Mouse (Mus musculus): ENCODE results near the gene Rhog. TPM values are rescaled to one million over a fixed set of nuclear protein-coding genes. Genes with fewer than 3 reads are reported as not detected.

The Rhog gene
- polyA plus RNA-seq, 1 experiment from 2014 or later, result 50.6 TPM

DNA sequence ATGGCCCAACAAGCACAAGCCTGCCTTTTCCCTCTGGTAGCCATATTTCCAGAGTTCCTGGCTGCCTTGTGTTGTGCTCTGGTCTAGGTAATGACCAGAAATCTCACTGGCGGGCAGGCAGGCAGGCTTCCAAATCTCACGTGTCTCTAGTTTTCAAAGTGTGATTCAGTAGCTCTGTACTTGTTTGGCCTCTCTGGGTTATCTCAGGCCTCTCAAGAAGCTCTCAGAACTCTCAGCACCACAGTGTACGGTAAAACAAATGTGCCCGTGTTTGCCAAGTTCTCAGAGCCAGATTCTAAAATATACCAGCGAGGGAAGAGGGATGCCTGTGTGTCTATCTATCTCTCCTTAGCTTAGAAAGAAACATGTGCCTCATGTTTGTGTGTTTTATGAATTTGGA lies 26.4 kb upstream of the Rhog start:
- no peak overlapping the region for H3K4me2 ChIP-seq (ENCODE audit: low read length)
- no peak overlapping the region for H3K9ac ChIP-seq (ENCODE audit: low read depth, low read length)
- TF ChIP-seq CTCF (IDR thresholded peaks at IDR 0.05; ENCODE audit: low read depth), result no peak
- ATAC-seq (replicated peaks; ENCODE audit: low FRiP score, low read depth) (no peak), DNase-seq (ENCODE audit: low spot score) (no peak)
- H3K4me1 ChIP-seq (replicated peaks; ENCODE audit: insufficient read depth, low read length), result no peaks in the 10 kb centered on the region
- H3K4me3 ChIP-seq (replicated peaks; ENCODE audit: low read depth, low read length), result no peak overlapping the region
- H3K27ac ChIP-seq, result no peak overlapping the region
- H3K9me3 ChIP-seq (replicated peaks; ENCODE audit: low read length), result no peaks in the 10 kb centered on the region
- H3K27me3 ChIP-seq (ENCODE audit: insufficient read depth, low read length), result peaks cover 3% of the 10 kb centered on the region; the same call in 1 of the 2 replicates
- no peaks in the 10 kb centered on the region for H3K36me3 ChIP-seq (ENCODE audit: insufficient read depth, low read length)
- WGBS, result 78% methylated on average over 5 of the region's 5 CpGs

DNA sequence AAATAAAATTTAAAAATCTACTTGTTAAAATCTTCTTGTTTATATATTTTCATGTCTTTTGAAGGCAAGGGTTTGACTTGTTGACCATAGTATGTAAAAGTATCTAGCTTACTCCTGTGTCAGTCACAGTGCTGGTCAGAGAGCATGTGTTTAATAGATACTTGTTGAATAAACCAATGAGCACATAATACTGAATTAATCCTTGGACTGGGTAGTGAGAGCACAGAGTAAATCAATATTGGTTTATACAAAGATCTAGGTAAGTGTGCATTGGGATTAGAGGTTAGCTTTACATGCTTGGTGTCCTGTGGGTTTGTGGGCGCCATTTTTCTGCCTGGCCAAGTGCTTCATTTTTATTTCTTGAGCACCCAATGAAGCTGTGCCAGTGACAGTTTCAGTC lies 25.5 kb upstream of the Rhog start:
- H3K9me3 ChIP-seq (replicated peaks; ENCODE audit: low read length), result no peaks in the 10 kb centered on the region
- no peak overlapping the region for H3K27ac ChIP-seq
- H3K4me2 ChIP-seq (ENCODE audit: low read length), result no peak overlapping the region
- TF ChIP-seq CTCF (IDR thresholded peaks at IDR 0.05; ENCODE audit: low read depth), result no peak
- DNase-seq (ENCODE audit: low spot score), result no peak
- no peaks in the 10 kb centered on the region for H3K36me3 ChIP-seq (ENCODE audit: insufficient read depth, low read length)
- no peaks in the 10 kb centered on the region for H3K4me1 ChIP-seq (replicated peaks; ENCODE audit: insufficient read depth, low read length)
- peaks cover 2% of the 10 kb centered on the region; the same call in 1 of the 2 replicates for H3K27me3 ChIP-seq (ENCODE audit: insufficient read depth, low read length)
- 97% methylated on average over 1 of the region's 1 CpGs for WGBS
- ATAC-seq (replicated peaks; ENCODE audit: low FRiP score, low read depth), result no peak
- H3K4me3 ChIP-seq (replicated peaks; ENCODE audit: low read depth, low read length), result no peak overlapping the region
- no peak overlapping the region for H3K9ac ChIP-seq (ENCODE audit: low read depth, low read length)

DNA sequence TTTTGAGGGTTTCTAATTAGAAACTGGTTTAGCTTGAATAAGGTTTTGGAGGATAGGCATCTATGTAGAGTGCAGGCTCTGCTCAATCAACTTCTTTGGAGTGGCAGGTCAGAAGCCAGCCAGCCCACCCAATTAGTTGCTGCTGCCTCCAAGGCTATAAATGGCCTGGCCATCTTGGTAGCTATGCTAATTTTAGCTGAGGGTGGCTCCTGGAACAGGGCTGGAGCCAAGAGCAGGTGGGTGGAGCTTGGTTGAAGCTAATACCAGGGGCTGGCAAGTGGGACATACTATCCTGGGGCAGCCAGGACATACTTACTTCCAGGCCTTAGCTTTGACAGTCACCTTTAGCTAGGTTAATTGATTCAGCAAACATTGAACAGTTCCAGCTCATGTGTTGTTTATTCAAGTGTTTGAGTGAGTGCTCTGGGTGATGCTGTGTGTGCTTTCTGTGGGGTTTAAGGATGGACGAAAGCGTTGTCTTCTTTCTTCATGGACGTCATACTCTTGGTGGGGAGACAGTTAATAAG lies 16.6 kb upstream of the Rhog start:
- Histone ChIP-seq H3K27me3 (ENCODE audit: insufficient read depth, low read length) (no peaks in the 10 kb centered on the region), H3K9me3 (replicated peaks; ENCODE audit: low read length) (no peaks in the 10 kb centered on the region), H3K9ac (ENCODE audit: low read depth, low read length) (no peak overlapping the region), H3K4me1 (replicated peaks; ENCODE audit: insufficient read depth, low read length) (no peaks in the 10 kb centered on the region), H3K27ac (no peak overlapping the region), H3K36me3 (ENCODE audit: insufficient read depth, low read length) (no peaks in the 10 kb centered on the region), H3K4me3 (replicated peaks; ENCODE audit: low read depth, low read length) (no peak overlapping the region), H3K4me2 (ENCODE audit: low read length) (no peak overlapping the region)
- no peak for TF ChIP-seq CTCF (IDR thresholded peaks at IDR 0.05; ENCODE audit: low read depth)
- ATAC-seq (replicated peaks; ENCODE audit: low FRiP score, low read depth) (no peak), DNase-seq (ENCODE audit: low spot score) (no peak)
- 86% methylated on average over 3 of the region's 3 CpGs for WGBS

DNA sequence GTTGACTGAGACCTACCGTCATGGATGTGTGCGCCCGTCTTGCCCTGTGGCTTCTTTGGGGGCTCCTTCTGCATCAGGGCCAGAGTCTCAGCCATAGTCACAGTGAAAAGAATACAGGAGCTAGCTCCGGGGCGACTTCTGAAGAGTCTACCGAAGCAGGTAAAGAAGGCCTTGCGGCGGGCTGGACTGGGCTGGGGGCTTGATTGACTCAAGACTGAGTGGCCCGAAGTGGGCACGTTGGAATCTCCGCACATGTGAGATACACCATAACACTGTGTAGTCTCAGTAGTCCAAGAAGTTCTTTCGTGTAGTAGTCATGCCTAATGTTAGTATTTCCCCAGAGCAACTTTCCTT lies 12.5 kb upstream of the Rhog start:
- no peak for TF ChIP-seq CTCF (IDR thresholded peaks at IDR 0.05; ENCODE audit: low read depth)
- Histone ChIP-seq H3K4me1 (replicated peaks; ENCODE audit: insufficient read depth, low read length) (no peaks in the 10 kb centered on the region), H3K36me3 (ENCODE audit: insufficient read depth, low read length) (no peaks in the 10 kb centered on the region), H3K27ac (no peak overlapping the region), H3K4me3 (replicated peaks; ENCODE audit: low read depth, low read length) (peak overlapping the region; percentile 85), H3K9me3 (replicated peaks; ENCODE audit: low read length) (no peaks in the 10 kb centered on the region), H3K9ac (ENCODE audit: low read depth, low read length) (peak overlapping the region; percentile 70), H3K4me2 (ENCODE audit: low read length) (peak overlapping the region; percentile 97), H3K27me3 (ENCODE audit: insufficient read depth, low read length) (no peaks in the 10 kb centered on the region)
- ATAC-seq (replicated peaks; ENCODE audit: low FRiP score, low read depth), result no peak
- no peak for DNase-seq (ENCODE audit: low spot score)
- 12% methylated on average over 12 of the region's 12 CpGs for WGBS

DNA sequence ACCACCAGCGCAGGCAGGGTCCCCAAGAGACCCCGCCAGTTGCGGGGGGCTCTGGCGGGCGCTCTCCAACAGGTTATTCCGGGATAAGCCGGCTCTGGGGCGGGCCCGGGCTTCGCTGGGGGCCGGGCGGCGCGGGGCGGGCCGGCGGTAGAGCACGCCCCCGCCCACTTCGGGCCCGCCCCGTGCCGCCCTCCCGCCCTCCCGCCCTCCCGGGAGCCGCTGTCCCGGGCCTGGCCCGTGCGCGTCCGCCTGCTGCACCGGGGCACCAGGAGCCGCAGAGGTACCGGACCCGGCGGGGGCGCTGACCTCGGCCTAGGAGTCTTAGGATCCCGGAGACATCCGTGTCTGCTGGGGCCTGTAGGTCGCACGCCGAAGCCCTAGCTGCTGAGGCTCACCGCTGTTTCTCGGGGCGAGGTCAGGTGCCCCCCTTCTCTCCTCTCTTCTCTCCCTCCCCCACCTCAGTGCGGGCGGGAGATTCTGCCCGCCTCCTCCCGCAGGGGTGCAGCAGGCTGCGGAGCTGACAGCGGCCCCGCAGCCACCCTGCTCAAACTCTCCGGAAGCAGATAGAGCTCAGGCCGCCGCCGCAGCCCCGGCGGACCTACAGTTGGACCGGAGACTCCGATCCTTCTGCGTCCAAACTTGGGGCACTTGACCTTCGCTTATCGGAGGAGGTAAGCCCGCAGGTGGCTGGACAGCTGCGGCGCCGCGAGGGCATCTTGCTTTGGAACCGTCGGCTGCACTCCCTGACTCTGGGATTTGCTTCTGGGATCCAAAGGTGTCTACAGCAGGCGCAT lies 11.9 kb upstream of the Rhog start, which contains the start of gene Stim1:
Stim1 (plus strand) TSS at position 206 of the 794 bp plus-strand sequence.
- Histone ChIP-seq H3K4me3 (replicated peaks; ENCODE audit: low read depth, low read length) (peak within 1 kb of the TSS; percentile 85), H3K36me3 (ENCODE audit: insufficient read depth, low read length) (no peaks in the 10 kb centered on the region), H3K27me3 (ENCODE audit: insufficient read depth, low read length) (no peaks in the 10 kb centered on the region), H3K9me3 (replicated peaks; ENCODE audit: low read length) (no peaks in the 10 kb centered on the region), H3K27ac (peak within 1 kb of the TSS; percentile 47; the same call in 1 of the 2 replicates), H3K4me2 (ENCODE audit: low read length) (peak within 1 kb of the TSS; percentile 97), H3K4me1 (replicated peaks; ENCODE audit: insufficient read depth, low read length) (no peaks in the 10 kb centered on the region), H3K9ac (ENCODE audit: low read depth, low read length) (peak within 1 kb of the TSS; percentile 70)
- ATAC-seq (replicated peaks; ENCODE audit: low FRiP score, low read depth) (peak; percentile 88), DNase-seq (ENCODE audit: low spot score) (peak; percentile 70)
- WGBS, result under 1% methylated on average over 71 of the region's 73 CpGs
- no peak for TF ChIP-seq CTCF (IDR thresholded peaks at IDR 0.05; ENCODE audit: low read depth)

DNA sequence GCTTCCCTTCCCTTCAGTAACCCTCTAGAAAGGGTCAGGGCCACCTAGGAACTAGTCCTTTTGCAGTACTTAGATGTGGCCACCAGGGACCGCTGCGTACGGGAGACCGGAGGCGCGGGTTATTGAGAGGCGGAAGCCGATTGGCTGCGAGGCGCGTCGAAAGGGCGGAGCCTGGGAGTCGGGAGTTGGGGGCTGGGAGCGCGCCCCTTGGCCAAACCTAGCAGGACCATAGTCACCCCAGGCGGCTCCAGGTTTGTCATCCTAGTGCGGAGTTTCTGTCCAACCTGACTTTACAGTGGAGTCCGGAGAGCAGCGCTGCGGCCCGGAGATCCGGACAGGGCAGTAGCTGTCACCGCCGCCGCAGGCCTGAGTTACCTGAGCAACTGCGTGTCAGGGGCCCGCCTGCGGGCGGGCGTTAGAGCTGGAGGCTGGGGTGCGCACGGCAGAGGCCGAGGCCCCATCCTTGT lies 11.3 kb upstream of the Rhog start:
- Histone ChIP-seq H3K9ac (ENCODE audit: low read depth, low read length) (peak overlapping the region; percentile 70), H3K9me3 (replicated peaks; ENCODE audit: low read length) (no peaks in the 10 kb centered on the region), H3K4me1 (replicated peaks; ENCODE audit: insufficient read depth, low read length) (no peaks in the 10 kb centered on the region), H3K4me3 (replicated peaks; ENCODE audit: low read depth, low read length) (peak overlapping the region; percentile 85), H3K27me3 (ENCODE audit: insufficient read depth, low read length) (no peaks in the 10 kb centered on the region), H3K36me3 (ENCODE audit: insufficient read depth, low read length) (no peaks in the 10 kb centered on the region), H3K4me2 (ENCODE audit: low read length) (peak overlapping the region; percentile 97), H3K27ac (peak overlapping the region; percentile 47; the same call in 1 of the 2 replicates)
- peak; percentile 92 for TF ChIP-seq CTCF (IDR thresholded peaks at IDR 0.05; ENCODE audit: low read depth)
- WGBS, result under 1% methylated on average over 33 of the region's 34 CpGs
- DNase-seq (ENCODE audit: low spot score) (peak; percentile 97), ATAC-seq (replicated peaks; ENCODE audit: low FRiP score, low read depth) (peak; percentile 87)

Data from kidney, postnatal 0 days (tissue).